8 mouse cellular contexts compared by ENCODE assay signal in genomic region chr11:25301130-25301529, GRCm38 (mm10).
DNase-seq lines count a peak whose midpoint lies in the region; ATAC-seq and TF ChIP-seq lines count a peak whose summit lies in the region.
"Had no signal": no experiment of that assay in that cellular context is flagged by ENCODE, and none has a peak within 500 bp of the region (broad histone marks: within the 10 kb centered on the region; RNA-seq: fewer than 3 reads in every experiment).

No protein-coding gene starts in this region.

- H3K4me1 ChIP-seq in G1E (ENCODE audit: insufficient read depth, low read depth, low read length): no peaks in the 10 kb centered on the region
- H3K4me1 ChIP-seq in embryonic facial prominence, embryonic 10.5 days: 0 out of 2 replicates have a peak, but pooled peaks cover 2% of the 10 kb centered on the region
- H3K4me1 ChIP-seq: limb, embryonic 15.5 days had no signal

- H3K4me3 ChIP-seq in G1E (ENCODE audit: low read depth, low read length): no peak overlapping the region
- no peak overlapping the region for H3K4me3 ChIP-seq in embryonic facial prominence, embryonic 10.5 days
- H3K4me3 ChIP-seq: limb, embryonic 15.5 days had no signal

- WGBS in embryonic facial prominence, embryonic 10.5 days: 27% methylated on average over 9 of the region's 9 CpGs

- no peak overlapping the region for H3K27ac ChIP-seq in embryonic facial prominence, embryonic 10.5 days (replicated peaks)
- H3K27ac ChIP-seq: limb, embryonic 15.5 days had no signal

- no peaks in the 10 kb centered on the region for H3K9me3 ChIP-seq in G1E (replicated peaks)
- no peaks in the 10 kb centered on the region for H3K9me3 ChIP-seq in embryonic facial prominence, embryonic 10.5 days
- H3K9me3 ChIP-seq: limb, embryonic 15.5 days had no signal

- peak; percentile 11 for DNase-seq in G1E (ENCODE audit: low spot score)
- peak; percentile 83 for DNase-seq in adrenal gland, postnatal 10 days
- DNase-seq in embryonic facial prominence, embryonic 10.5 days (ENCODE audit: low spot score): peak; percentile 72
- DNase-seq in left cerebral cortex, adult 11 months (ENCODE audit: low spot score): peak; percentile 50
- DNase-seq in mesoderm, embryonic 11.5 days (ENCODE audit: low read depth, low spot score): peak; percentile 75
- peak; percentile 30 to 79 for DNase-seq in spleen, postnatal 10 days (ENCODE audit: low spot score in 2 of 2)

- no peaks in the 10 kb centered on the region for H3K36me3 ChIP-seq in G1E (replicated peaks)
- H3K36me3 ChIP-seq in embryonic facial prominence, embryonic 10.5 days (replicated peaks): no peaks in the 10 kb centered on the region
- H3K36me3 ChIP-seq: limb, embryonic 15.5 days had no signal

- TF ChIP-seq CTCF in G1E (IDR thresholded peaks at IDR 0.05; ENCODE audit: low read depth, low read length): peak; percentile 37; the same call in 1 of the 2 replicates

- H3K27me3 ChIP-seq in G1E (ENCODE audit: insufficient read depth, low read length): no peaks in the 10 kb centered on the region
- H3K27me3 ChIP-seq in embryonic facial prominence, embryonic 10.5 days (replicated peaks; ENCODE audit: low read depth, poor library complexity, severe bottlenecking): no peaks in the 10 kb centered on the region
- H3K27me3 ChIP-seq: limb, embryonic 15.5 days had no signal

- ATAC-seq in G1E (ENCODE audit: extremely low read depth, insufficient number of reproducible peaks, low FRiP score, poor library complexity, severe bottlenecking): no peak
- ATAC-seq in hematopoietic stem cell, adult 5-6 weeks (replicated peaks in 1 of 2; ENCODE audit: insufficient read depth in 1 of 2, low FRiP score in 2 of 2, low TSS enrichment in 1 of 2, low read depth in 1 of 2, poor library complexity in 2 of 2, severe bottlenecking in 2 of 2): peak; percentile 93 to 94

Comparison
In these comparisons a context has a peak if more than half of its experiments do, and no peak if none do; other contexts are left out.
1. DNase-seq: peak in every context shown above with its lines; median percentile 83 in adrenal gland, postnatal 10 days; 75 in mesoderm, embryonic 11.5 days; 72 in embryonic facial prominence, embryonic 10.5 days; 54 in spleen, postnatal 10 days; 50 in left cerebral cortex, adult 11 months; 11 in G1E.